Mouse (Mus musculus): ENCODE data around the gene Fgf18. TPM values are rescaled to one million over a fixed set of nuclear protein-coding genes. Genes with fewer than 3 reads are reported as not detected.

Fgf18 gene
- 6.7 and 8.5 TPM in 2 replicates for polyA plus RNA-seq (2015; fragmentation: Nextera tagmentation; extraction: Ambion mirVana)

DNA sequence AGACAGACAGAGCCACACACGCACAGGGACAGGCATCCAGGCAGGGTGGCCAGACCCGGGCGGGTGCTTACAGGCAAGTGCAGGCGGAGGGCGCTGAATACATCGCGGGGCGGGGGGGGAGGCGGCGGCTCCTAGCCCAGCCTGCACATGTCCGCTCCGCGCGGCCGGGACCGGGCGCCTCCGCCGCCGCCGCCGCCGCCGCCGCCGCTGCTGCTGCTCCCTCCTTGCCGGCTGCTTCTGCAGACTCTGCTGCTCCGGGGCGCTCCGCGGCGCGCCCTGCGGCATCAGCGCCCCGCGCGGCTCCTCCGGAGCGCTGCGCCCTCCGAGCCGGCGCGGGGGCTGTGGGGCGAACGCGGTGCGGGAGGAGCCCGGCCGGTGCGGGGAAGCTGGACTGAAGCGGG is at the start of gene Fgf18:
Fgf18 (minus strand) TSS at position 230 of the 401 bp plus-strand sequence.

DNA sequence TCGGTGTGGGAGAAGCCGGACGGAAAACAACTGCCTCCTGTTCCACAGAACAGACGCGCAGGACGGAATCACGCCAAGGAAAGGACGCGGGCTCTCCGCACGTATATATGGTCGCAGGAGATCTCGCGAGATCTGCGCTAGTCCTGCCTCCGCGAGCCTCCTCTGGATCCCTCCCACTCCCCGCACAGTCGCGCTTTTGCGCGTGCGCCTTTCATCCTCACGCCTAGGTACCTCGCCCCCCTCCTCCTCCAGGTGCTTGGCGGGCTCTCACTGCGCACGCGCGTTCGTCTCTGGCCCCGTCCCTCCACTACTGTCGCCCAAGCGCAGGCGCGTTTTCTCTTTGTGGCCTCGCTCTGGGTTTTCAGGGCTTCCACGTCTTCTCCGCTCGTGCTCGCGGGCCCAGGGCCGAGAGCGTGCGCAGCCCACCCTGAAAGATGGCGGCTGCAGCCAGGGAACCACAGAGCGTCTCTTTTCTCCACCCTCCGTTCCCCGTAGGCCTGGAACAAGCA is 15.9 kb upstream of the Fgf18 start, which contains the start of gene Npm1:
Npm1 (minus strand) TSS at position 209 of the 509 bp plus-strand sequence.

Other genes with a start within 250 kb of the Fgf18 start
- gene Npm1, start 15.8 kb upstream of the Fgf18 start, polyA plus RNA-seq (2015; fragmentation: Nextera tagmentation; extraction: Ambion mirVana): 272 and 323 TPM in 2 replicates
- not detected in 2 replicates for gene Tlx3, start 56.2 kb upstream of the Fgf18 start, polyA plus RNA-seq (2015; fragmentation: Nextera tagmentation; extraction: Ambion mirVana)
- gene Gm12117, start 129.3 kb upstream of the Fgf18 start, polyA plus RNA-seq (2015; fragmentation: Nextera tagmentation; extraction: Ambion mirVana): not detected in 2 replicates